Mouse (Mus musculus): ENCODE data around the gene Ermp1. TPM values are rescaled to one million over a fixed set of nuclear protein-coding genes. Genes with fewer than 3 reads are reported as not detected.
A peak's percentile ranks its signal among the peaks of the same experiment; 100 is the strongest.
"Not testable (repeated sequence)": the region's sequence is repeated elsewhere in the genome, so short reads cannot be mapped to it uniquely, and the experiment has no call there.

The Ermp1 gene
- total RNA-seq, 4 experiments from 2014 or later: 9.7 to 11.8 (median 10.8) TPM

DNA sequence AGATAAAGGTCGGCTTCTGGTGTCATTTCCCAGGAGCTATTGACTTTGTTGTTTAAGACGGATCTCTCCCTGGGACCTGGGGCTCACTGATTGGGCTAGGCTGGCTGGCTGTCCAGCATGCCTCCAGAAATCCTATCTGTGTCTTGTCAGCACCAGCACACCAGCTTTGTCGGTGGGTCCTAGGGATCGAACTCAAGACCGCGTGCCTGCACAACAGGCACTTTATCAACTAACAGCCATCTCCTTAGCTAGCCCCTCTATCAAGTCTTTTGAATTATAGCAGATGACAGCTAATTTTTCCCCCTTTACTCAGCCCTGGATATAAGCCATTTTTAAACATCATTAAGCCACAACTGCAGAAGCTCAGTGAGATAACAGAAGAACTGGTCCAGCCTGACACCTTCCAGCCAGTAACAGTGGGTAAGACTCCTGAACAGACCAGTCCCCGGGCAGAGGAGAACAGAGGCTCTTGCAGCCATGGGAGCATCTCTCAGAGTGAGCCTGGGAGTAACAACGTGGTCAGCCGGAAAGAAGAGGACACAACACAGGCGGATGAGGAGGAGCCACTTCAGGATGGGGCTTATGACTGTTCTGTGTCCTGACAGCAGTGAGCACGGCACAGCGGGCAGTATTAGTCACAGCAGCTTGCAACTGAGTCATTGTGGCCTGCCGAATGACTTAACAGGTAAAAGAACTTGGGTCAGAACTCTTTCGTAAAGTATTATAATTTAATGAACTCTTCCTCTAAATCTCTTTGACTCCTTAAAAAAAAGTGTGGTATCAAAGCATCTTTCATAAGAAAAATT is 44.5 kb downstream of the Ermp1 start:
- DNase-seq (ENCODE audit: low spot score): no peak

DNA sequence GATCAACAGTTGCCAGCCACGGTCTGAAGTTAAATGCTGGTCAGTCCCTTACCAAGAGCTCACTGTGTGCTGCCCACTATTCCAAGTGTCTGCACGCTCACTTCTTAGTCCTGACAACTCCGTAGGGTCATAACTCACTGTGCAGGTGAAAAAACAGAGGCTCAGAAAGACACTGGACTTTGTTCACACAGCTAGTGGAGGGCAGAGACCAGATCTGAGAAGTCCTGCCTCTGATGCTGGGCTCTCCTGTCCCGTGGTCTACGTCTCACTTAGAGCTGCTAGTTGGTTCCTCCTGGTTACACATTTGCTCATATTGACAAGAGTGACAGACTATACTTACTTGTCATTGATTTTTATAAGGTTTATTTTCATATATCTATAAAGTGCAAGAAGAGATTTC is 49.2 kb downstream of the Ermp1 start:
- no peak for DNase-seq (ENCODE audit: low spot score)

DNA sequence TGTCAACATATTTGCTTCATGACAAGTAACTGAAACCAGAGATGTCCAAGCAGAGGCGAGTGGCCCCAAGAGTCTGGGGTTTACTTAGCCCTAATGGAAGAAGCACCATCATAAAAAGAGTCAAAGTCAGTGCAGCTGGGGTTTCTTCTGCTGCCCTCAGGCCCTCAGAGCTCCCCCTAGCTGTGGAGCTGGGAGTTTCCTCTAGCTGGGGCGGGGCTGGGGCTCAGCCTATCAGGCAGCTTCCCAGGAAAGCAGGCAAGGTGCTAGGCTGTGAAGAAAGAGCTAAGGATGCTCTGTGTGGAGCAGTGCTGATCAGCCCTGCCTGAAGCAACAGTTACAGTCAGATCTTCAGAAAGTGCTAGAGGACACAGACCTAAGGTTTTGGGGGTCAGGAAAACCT is 51.2 kb downstream of the Ermp1 start:
- DNase-seq (ENCODE audit: low spot score): peak; percentile 6

DNA sequence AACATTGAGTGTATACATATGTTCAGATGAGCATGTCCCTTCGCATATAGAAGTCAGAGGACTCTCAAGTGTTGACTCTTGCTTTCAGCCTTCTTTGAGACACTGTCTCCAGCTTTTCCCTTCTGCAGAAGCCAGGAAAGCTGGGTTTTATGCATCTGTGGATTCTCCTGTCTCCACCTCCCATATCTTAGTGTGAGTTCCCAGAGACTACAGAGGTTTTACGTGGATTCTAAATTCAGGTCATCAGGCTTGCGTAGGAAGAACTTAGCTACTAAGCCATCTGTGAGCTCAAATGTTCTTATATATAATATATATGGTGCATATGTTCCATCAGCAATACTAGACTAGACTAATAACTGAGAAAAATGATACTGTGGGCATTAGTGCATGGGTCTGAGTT is 51.9 kb downstream of the Ermp1 start:
- DNase-seq (ENCODE audit: low spot score): no peak

DNA sequence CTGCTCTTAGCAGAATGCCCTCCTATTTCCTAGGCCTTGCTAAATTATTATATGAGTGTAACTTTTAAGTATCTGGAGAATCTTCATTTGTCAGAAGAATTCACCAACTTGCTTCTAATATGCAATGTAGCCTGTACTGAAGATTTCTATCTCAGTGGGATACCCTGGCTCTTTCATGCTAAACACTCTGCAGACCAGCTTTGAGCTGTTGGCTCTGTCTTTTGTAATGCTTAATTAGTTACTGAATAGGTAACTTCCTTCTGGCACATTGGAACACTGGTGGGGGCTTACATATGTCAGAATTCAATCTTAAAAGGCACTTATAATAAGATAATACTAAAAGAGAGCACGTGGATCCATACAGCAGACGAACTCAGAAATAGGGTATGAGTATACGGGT is 54.4 kb downstream of the Ermp1 start:
- not testable (repeated sequence) for DNase-seq (ENCODE audit: low spot score)

DNA sequence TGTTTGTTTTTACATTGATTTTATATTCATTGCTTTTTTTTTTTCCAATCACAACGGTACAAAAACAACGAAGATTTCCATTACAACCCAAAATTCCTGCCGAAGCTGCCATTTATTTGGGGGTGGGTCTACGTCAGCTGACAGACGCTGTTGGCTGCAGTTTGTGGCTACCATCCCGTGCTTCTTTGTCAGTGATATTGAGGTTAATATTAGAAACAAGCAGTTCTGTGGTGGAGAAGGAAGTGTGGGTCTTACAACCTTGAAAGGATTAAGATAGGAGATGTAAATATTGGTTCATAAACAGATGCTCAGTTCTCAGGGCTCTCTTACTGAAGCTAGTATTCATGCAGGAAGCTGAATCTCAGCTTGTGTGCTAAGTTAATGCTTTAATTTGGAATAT is 64.5 kb downstream of the Ermp1 start:
- DNase-seq (ENCODE audit: low spot score): no peak

DNA sequence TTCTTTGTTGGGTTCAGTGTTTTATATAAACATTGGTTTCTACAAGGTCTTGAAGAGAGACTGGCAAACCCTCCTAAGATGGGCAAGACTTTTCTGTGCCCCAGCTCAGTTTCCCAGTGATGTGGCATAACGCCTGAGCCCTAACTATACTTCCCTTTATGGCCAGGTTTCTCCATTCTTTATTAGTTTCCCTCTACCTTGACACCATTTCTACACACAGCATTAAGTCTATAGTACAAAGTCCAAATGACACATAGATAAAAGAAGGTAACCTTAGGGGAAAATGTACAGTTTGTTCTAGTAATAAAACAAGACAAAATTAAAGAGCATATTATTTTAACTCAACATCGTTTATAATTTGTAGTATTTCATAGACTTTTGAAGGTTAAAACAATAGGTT is 65.8 kb downstream of the Ermp1 start:
- DNase-seq (ENCODE audit: low spot score): no peak

DNA sequence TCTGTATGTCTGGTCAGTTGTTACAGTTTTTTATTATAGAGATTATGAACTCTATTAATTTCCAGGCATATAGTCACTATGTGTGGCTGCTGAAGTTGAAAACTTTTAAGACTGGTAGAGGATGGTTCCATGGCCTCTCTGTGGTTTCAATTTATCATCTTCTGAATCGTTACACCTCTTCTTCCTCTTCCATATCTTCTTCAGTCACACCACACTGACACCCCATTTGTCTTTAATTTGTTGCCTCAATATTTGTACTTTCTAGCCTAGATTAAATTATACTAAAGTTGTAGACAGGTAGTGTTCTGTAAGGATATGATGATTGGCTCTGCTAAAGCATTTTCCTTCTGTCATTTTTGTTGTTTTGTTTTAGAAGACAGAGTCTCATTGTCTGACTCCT is 81.7 kb downstream of the Ermp1 start:
- DNase-seq (ENCODE audit: low spot score): no peak

DNA sequence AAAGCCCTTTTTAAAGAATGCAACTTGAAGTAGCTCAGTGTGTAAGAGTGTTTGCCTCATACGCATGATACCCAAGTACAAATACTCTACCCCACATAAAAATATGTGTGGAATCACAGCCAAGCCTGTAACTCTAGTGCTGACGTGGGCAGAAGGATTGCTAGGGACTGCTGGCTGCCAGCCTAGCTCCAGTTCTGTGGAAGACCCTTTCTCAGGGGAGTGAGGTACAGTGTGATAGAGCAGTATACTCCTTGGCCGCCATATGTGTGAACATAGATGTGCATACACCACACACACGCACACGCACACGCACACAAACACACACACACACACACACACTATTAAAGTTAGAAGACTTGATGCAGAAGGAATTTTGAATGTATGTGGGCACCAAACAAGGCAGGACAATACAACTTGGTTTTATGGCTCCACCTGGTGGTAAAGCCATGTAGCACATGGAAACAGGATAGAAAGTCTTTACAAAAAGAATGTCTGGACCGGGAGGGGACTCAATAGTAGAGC is 84.9 kb downstream of the Ermp1 start:
- peak; percentile 68 for DNase-seq (ENCODE audit: low spot score)

DNA sequence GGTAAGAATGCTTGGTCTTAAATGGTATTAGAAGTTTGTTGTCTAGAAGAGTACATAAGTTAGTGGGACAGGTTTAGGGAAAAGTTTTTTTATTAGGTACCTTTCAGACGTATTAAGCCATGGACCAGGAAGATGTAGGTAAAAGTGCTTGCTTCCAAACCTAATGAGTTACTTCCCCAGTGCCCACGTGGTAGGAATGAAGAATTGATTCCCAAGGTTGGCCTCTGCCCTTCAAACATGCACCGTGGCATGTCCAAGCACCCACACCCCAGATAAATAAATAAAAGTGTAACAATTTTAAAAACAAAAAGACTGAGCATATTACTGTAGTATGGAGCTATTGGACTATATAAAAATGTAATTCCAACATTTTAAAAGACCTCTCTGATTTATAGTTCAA is 85.6 kb downstream of the Ermp1 start:
- DNase-seq (ENCODE audit: low spot score): no peak

DNA sequence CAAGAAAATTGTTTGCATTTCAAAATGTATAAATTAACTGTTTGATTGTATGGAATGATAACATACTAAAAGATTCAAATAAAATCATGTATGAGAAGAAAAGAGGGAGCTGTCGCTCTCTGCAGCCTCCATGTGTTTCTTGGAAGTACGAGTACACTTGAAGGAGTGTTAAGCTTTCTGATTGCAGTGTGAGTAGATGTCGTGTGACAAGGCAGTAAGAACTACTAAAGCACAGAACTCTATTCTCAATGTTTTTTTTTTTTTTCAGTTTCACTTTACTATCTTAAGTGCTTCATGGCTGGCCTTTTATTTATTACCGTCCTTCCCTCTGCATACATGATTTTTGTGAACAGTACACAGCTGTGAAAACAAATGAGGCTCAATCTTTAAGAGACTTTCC is 86.0 kb downstream of the Ermp1 start:
- DNase-seq (ENCODE audit: low spot score): no peak

Other genes starting within 250 kb of the Ermp1 start
- under 1 TPM in 1 of 4 experiments, not detected in 3; 0.31 TPM for gene Pdcd1lg2, start 237.5 kb downstream of the Ermp1 start, total RNA-seq (2022)
- gene Ric1, start 126.1 kb downstream of the Ermp1 start, total RNA-seq (2022): 10 to 100 TPM; 17.2 to 19.8 (median 18.8) TPM
- gene Mlana, start 49.4 kb upstream of the Ermp1 start, total RNA-seq (2022): under 1 TPM; 0.30 to 0.97 (median 0.44) TPM
- gene 9930021J03Rik, start 157.6 kb upstream of the Ermp1 start, total RNA-seq (2022): 10 to 100 TPM; 10.3 to 15.2 (median 12.9) TPM
- gene Ranbp6, start 164.6 kb upstream of the Ermp1 start, total RNA-seq (2022): 10 to 100 TPM; 12.7 to 15.3 (median 14.1) TPM